Mouse (Mus musculus): ENCODE measurements around the gene Ola1.

DNA sequence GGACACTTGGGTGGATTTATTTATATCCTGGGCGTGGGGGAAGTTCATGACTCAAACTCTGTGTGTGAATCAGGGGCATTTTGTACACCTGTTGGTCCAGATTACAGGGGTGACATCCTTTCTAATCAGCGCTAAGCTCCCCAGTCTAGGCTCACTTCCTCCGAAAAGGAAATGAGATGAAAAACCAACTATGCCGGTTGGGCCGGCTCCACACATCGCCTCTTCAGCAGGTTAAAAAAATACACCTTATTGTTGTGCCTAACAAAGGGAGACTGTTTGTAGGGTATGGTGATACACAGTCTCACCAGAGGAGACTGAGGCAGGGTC, 158.5 kb downstream of the Ola1 start:
- TF ChIP-seq CTCF (IDR thresholded peaks at IDR 0.05; ENCODE audit: control insufficient read depth, insufficient read depth, low read length) = no peak
- no peak for TF ChIP-seq POLR2A (IDR thresholded peaks at IDR 0.05; ENCODE audit: borderline replicate concordance, control insufficient read depth, low read depth, low read length)

Measured in bone marrow, adult 2 months (tissue).